Mouse (Mus musculus) intestine, embryonic 16.5 days (tissue): ENCODE results near the gene Ptbp3. TPM values are rescaled to one million over a fixed set of nuclear protein-coding genes. Genes with fewer than 3 reads are reported as not detected.

ENCODE experiments used
- ATAC-seq: fragments of 200-750 bp; cut with Nextera tagmentation; 2 replicates; pipeline ENCODE4 v1.8.0; 2017; ENCODE audit warnings: moderate TSS enrichment, moderate library complexity
- H3K27ac ChIP-seq: fragments of 300-500 bp; sonication (generic); 2 replicates; pipeline ENCODE4 v1.5.1; 2014; ENCODE audit warnings: mild to moderate bottlenecking, low read length
- H3K27me3 ChIP-seq: fragments of 300-500 bp; sonication (generic); replicated peaks from 2 replicates; pipeline ENCODE4 v1.6.1; 2014; ENCODE audit warnings: low read length, control low read depth, mixed read lengths; ENCODE audit not compliant: control insufficient read depth, insufficient read depth
- H3K36me3 ChIP-seq: fragments of 300-500 bp; sonication (generic); 2 replicates; pipeline ENCODE4 v1.6.1; 2014; ENCODE audit warnings: low read length, control low read depth; ENCODE audit not compliant: control insufficient read depth, insufficient read depth
- H3K4me1 ChIP-seq: fragments of 300-500 bp; sonication (generic); 2 replicates; pipeline ENCODE4 v1.6.1; 2014; ENCODE audit warnings: low read length, control low read depth, mixed read lengths; ENCODE audit not compliant: control insufficient read depth, insufficient read depth
- H3K4me2 ChIP-seq: fragments of 300-500 bp; sonication (generic); 2 replicates; pipeline ENCODE4 v1.6.1; 2014; ENCODE audit warnings: low read depth, low read length, control low read depth
- H3K4me3 ChIP-seq: fragments of 300-500 bp; sonication (generic); 2 replicates; pipeline ENCODE4 v1.5.1; 2014; ENCODE audit warnings: mild to moderate bottlenecking, low read length
- H3K9ac ChIP-seq: fragments of 300-500 bp; sonication (generic); 2 replicates; pipeline ENCODE4 v1.6.1; 2014; ENCODE audit warnings: low read depth, low read length
- H3K9me3 ChIP-seq: fragments of 300-500 bp; sonication (generic); 2 replicates; pipeline ENCODE4 v1.6.1; 2016; ENCODE audit warnings: low read length, control low read depth; ENCODE audit not compliant: control insufficient read depth
- WGBS: fragments of 180-500 bp; shearing (Covaris S2); extraction: QIAGEN DNeasy Blood & Tissue Kit; methylation state at CpG from one replicate; pipeline ENCODE4 v1.1.7; 2014; 5-methylcytosine and 5-hydroxymethylcytosine counted together
- polyA plus RNA-seq: library from polyadenylated mRNA; unstranded; fragments of >200 nt; fragmentation: Nextera tagmentation; extraction: Ambion mirVana; gene quantifications from 2 replicates; pipeline ENCODE4 v1.2.1, GENCODE M21; 2015

The Ptbp3 gene
- polyA plus RNA-seq, 1 experiment from 2014 or later, result 56.5 TPM

- Histone ChIP-seq H3K4me2 (0 out of 2 replicates have a peak overlapping the region, but pooled peaks have one; percentile 13), H3K27me3 (no peaks in the 10 kb centered on the region), H3K9me3 (no peaks in the 10 kb centered on the region), H3K4me3 (no peak overlapping the region), H3K36me3 (no peaks in the 10 kb centered on the region), H3K4me1 (peaks cover 6% of the 10 kb centered on the region), H3K27ac (peak overlapping the region; percentile 76), H3K9ac (no peak overlapping the region)
- peak; percentile 92 for ATAC-seq
- 53% methylated on average over 8 of the region's 8 CpGs for WGBS
These were observed 96.6 kb downstream of the Ptbp3 start for GRCm38 (mm10) chr4:59452503-59452933.

- no peaks in the 10 kb centered on the region for H3K27me3 ChIP-seq
- peaks cover 6% of the 10 kb centered on the region for H3K4me1 ChIP-seq
- 81% methylated on average over 3 of the region's 3 CpGs for WGBS
- no peak overlapping the region for H3K4me3 ChIP-seq
- H3K9ac ChIP-seq, result no peak overlapping the region
- no peak overlapping the region for H3K27ac ChIP-seq
- no peaks in the 10 kb centered on the region for H3K9me3 ChIP-seq
- H3K4me2 ChIP-seq, result no peak overlapping the region
- no peak for ATAC-seq
- H3K36me3 ChIP-seq, result no peaks in the 10 kb centered on the region
These were observed 98.3 kb downstream of the Ptbp3 start for GRCm38 (mm10) chr4:59450906-59451305.

GRCm38 (mm10) chr4:59450234-59450854, 98.8 kb downstream of the Ptbp3 start:
- Histone ChIP-seq H3K36me3 (no peaks in the 10 kb centered on the region), H3K9ac (no peak overlapping the region), H3K4me2 (no peak overlapping the region), H3K9me3 (no peaks in the 10 kb centered on the region), H3K27me3 (no peaks in the 10 kb centered on the region), H3K4me3 (no peak overlapping the region), H3K4me1 (peaks cover 6% of the 10 kb centered on the region), H3K27ac (no peak overlapping the region)
- WGBS, result 80% methylated on average over 6 of the region's 6 CpGs
- ATAC-seq, result no peak

GRCm38 (mm10) chr4:59447296-59447695, 101.9 kb downstream of the Ptbp3 start:
- Histone ChIP-seq H3K27me3 (no peaks in the 10 kb centered on the region), H3K9me3 (no peaks in the 10 kb centered on the region), H3K4me3 (no peak overlapping the region), H3K27ac (no peak overlapping the region), H3K4me1 (peaks cover 6% of the 10 kb centered on the region), H3K4me2 (no peak overlapping the region), H3K9ac (no peak overlapping the region), H3K36me3 (no peaks in the 10 kb centered on the region)
- 65% methylated on average over 1 of the region's 1 CpGs for WGBS
- no peak for ATAC-seq

- no peaks in the 10 kb centered on the region for H3K27me3 ChIP-seq
- ATAC-seq, result no peak
- H3K9me3 ChIP-seq, result no peaks in the 10 kb centered on the region
- H3K9ac ChIP-seq, result no peak overlapping the region
- H3K4me3 ChIP-seq, result no peak overlapping the region
- H3K4me1 ChIP-seq, result peaks cover 6% of the 10 kb centered on the region
- WGBS, result 59% methylated on average over 6 of the region's 6 CpGs
- H3K27ac ChIP-seq, result no peak overlapping the region
- no peaks in the 10 kb centered on the region for H3K36me3 ChIP-seq
- no peak overlapping the region for H3K4me2 ChIP-seq
These were observed 103.6 kb downstream of the Ptbp3 start for GRCm38 (mm10) chr4:59445516-59445915.

GRCm38 (mm10) chr4:59444994-59445393, 104.2 kb downstream of the Ptbp3 start:
- H3K27ac ChIP-seq, result no peak overlapping the region
- peaks cover 6% of the 10 kb centered on the region for H3K4me1 ChIP-seq
- H3K4me2 ChIP-seq, result no peak overlapping the region
- ATAC-seq, result no peak
- WGBS, result 54% methylated on average over 3 of the region's 3 CpGs
- H3K27me3 ChIP-seq, result no peaks in the 10 kb centered on the region
- no peak overlapping the region for H3K4me3 ChIP-seq
- H3K36me3 ChIP-seq, result no peaks in the 10 kb centered on the region
- no peaks in the 10 kb centered on the region for H3K9me3 ChIP-seq
- no peak overlapping the region for H3K9ac ChIP-seq

GRCm38 (mm10) chr4:59444085-59444484, 105.1 kb downstream of the Ptbp3 start:
- Histone ChIP-seq H3K27me3 (no peaks in the 10 kb centered on the region), H3K4me3 (no peak overlapping the region), H3K4me2 (no peak overlapping the region), H3K9me3 (no peaks in the 10 kb centered on the region), H3K9ac (no peak overlapping the region), H3K36me3 (no peaks in the 10 kb centered on the region), H3K27ac (no peak overlapping the region), H3K4me1 (peaks cover 6% of the 10 kb centered on the region)
- ATAC-seq, result no peak
- WGBS, result 82% methylated on average over 4 of the region's 4 CpGs

GRCm38 (mm10) chr4:59441265-59441664, 107.9 kb downstream of the Ptbp3 start:
- Histone ChIP-seq H3K4me1 (peaks cover 6% of the 10 kb centered on the region; the same call in 1 of the 2 replicates), H3K9me3 (no peaks in the 10 kb centered on the region), H3K4me2 (no peak overlapping the region), H3K9ac (no peak overlapping the region), H3K27me3 (no peaks in the 10 kb centered on the region), H3K4me3 (no peak overlapping the region), H3K36me3 (no peaks in the 10 kb centered on the region), H3K27ac (peak overlapping the region; percentile 78; the same call in 1 of the 2 replicates)
- ATAC-seq, result no peak
- 83% methylated on average over 1 of the region's 1 CpGs for WGBS

- peak; percentile 85 for ATAC-seq
- WGBS, result 44% methylated on average over 2 of the region's 2 CpGs
- H3K9me3 ChIP-seq, result no peaks in the 10 kb centered on the region
These were observed 109.2 kb downstream of the Ptbp3 start for GRCm38 (mm10) chr4:59439960-59440359.

GRCm38 (mm10) chr4:59439041-59439440, 110.1 kb downstream of the Ptbp3 start:
- H3K27me3 ChIP-seq, result no peaks in the 10 kb centered on the region
- no peaks in the 10 kb centered on the region for H3K9me3 ChIP-seq
- peak overlapping the region; percentile 99 for H3K4me2 ChIP-seq
- no peaks in the 10 kb centered on the region for H3K36me3 ChIP-seq
- no peak for ATAC-seq
- H3K27ac ChIP-seq, result peak overlapping the region; percentile 92
- peaks cover 12% of the 10 kb centered on the region; the same call in 1 of the 2 replicates for H3K4me1 ChIP-seq
- peak overlapping the region; percentile 74 for H3K4me3 ChIP-seq
- peak overlapping the region; percentile 92; the same call in 1 of the 2 replicates for H3K9ac ChIP-seq
- 22% methylated on average over 5 of the region's 5 CpGs for WGBS

More at GRCm38 (mm10) chr4:59439960-59440359, 109.2 kb downstream of the Ptbp3 start:
- Histone ChIP-seq H3K27ac (peak overlapping the region; percentile 78), H3K36me3 (no peaks in the 10 kb centered on the region), H3K4me3 (no peak overlapping the region), H3K4me2 (no peak overlapping the region), H3K4me1 (peaks cover 6% of the 10 kb centered on the region; the same call in 1 of the 2 replicates), H3K9ac (no peak overlapping the region), H3K27me3 (no peaks in the 10 kb centered on the region)
